Mouse (Mus musculus): ENCODE measurements at regions not wholly inside any gene's neighbourhood (a gene's known extent, or its start where the extent isn't known, plus 50 kb on each side); places are given as distances from the start of the nearest gene placed in this dataset.

DNA sequence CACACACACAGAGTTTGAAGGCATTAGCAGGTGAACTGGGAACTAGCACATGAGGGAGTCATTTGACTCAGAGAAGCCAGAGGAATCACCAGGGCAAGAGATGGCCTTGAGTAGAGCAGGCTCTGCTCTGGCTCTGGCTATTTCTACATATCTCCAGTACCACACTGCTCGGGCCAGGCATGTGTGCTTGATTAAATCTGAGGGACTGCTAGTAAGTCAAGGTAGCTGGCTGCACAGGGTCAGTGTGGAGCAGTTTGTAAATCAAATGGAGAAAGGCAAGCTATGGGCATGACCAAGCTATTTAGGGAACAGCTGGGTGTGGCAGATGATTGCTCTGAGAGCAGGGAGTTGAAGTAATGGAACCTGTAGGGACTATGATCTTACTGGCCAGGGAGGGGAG lies 212.5 kb upstream of the Myt1l start:
- TF ChIP-seq POLR2A (IDR thresholded peaks at IDR 0.05; ENCODE audit: insufficient read depth, low read length) (no peak), CTCF (IDR thresholded peaks at IDR 0.05; ENCODE audit: low read depth, low read length) (no peak)

Data from ES-Bruce4 (cell line).